Mouse (Mus musculus) liver, embryonic 12.5 days (tissue): ENCODE results near the gene Pef1. TPM values are rescaled to one million over a fixed set of nuclear protein-coding genes. Genes with fewer than 3 reads are reported as not detected.

Experiments
- ATAC-seq: fragments of 200-750 bp; cut with Nextera tagmentation; 2 replicates; pipeline ENCODE4 v1.8.0; 2017; ENCODE audit warnings: moderate number of reproducible peaks, mild to moderate bottlenecking, moderate library complexity
- H3K27ac ChIP-seq: fragments of 300-500 bp; sonication (generic); 2 replicates; pipeline ENCODE4 v1.5.1; 2016; ENCODE audit warnings: mild to moderate bottlenecking
- H3K27me3 ChIP-seq: fragments of 300-500 bp; sonication (generic); replicated peaks from 2 replicates; pipeline ENCODE4 v1.6.1; 2016; ENCODE audit warnings: mild to moderate bottlenecking, moderate library complexity
- H3K36me3 ChIP-seq: fragments of 300-500 bp; sonication (generic); 2 replicates; pipeline ENCODE4 v1.6.1; 2016; ENCODE audit warnings: mild to moderate bottlenecking, moderate library complexity
- H3K4me1 ChIP-seq: fragments of 300-500 bp; sonication (generic); 2 replicates; pipeline ENCODE4 v1.6.1; 2016
- H3K4me2 ChIP-seq: fragments of 300-500 bp; sonication (generic); 2 replicates; pipeline ENCODE4 v1.6.1; 2016; ENCODE audit warnings: mild to moderate bottlenecking, moderate library complexity
- H3K4me3 ChIP-seq: fragments of 300-500 bp; sonication (generic); 2 replicates; pipeline ENCODE4 v1.5.1; 2016; ENCODE audit warnings: mild to moderate bottlenecking, moderate library complexity
- H3K9ac ChIP-seq: fragments of 300-500 bp; sonication (generic); 2 replicates; pipeline ENCODE4 v1.6.1; 2016; ENCODE audit warnings: mild to moderate bottlenecking, moderate library complexity
- H3K9me3 ChIP-seq: fragments of 300-500 bp; sonication (generic); replicated peaks from 2 replicates; pipeline ENCODE4 v1.6.1; 2016; ENCODE audit warnings: mild to moderate bottlenecking, moderate library complexity
- WGBS: fragments of 180-500 bp; shearing (Covaris S2); methylation state at CpG from one replicate; pipeline ENCODE4 v1.1.7; 2016; ENCODE audit not compliant: insufficient replicate concordance; 5-methylcytosine and 5-hydroxymethylcytosine counted together
- polyA plus RNA-seq: library from polyadenylated mRNA; unstranded; fragments of >200 nt; fragmentation: Nextera tagmentation; extraction: Ambion mirVana; gene quantifications from 2 replicates; pipeline ENCODE4 v1.2.1, GENCODE M21; 2016

Gene Pef1
- polyA plus RNA-seq, 1 experiment from 2014 or later = 42.5 TPM

DNA sequence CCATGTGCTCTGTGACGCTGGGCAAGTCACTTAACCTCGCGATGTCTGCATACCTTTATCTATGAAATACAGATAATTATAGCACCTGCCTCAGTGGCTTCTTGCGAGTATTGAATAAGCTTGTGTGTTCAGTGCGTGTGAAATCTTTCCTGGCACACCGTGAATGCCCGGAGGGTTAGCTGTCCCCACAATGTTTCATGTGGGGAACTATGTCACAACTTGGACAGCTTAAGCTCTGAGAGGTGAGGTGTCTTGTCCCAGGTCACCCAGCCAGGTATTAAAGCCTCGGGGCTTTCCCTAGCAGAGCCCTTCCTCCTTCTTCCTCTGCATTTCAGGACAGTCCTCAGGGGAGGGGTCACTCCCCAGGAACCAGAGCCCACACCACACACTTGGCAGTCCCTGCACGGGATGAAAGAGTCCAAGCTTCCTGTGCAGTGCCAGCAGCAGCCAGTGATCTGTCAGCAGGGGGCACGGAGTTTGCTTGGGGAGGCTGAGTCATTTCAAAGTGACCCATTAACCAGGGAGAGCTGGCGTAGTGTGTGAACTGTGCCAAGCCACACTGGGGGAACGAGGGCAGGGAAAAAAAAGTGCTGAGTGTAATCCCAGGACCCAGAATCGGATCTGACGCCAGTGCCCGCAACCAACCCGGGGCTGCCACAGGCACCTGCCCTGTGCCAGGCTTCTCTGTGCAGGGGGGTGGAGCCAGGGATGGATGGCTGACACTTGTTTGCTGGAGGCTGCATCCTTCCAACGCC is 27.4 kb upstream of the Pef1 start:
- H3K9me3 ChIP-seq = no peaks in the 10 kb centered on the region
- no peak overlapping the region for H3K4me3 ChIP-seq
- H3K9ac ChIP-seq = no peak overlapping the region
- peaks cover 56% of the 10 kb centered on the region for H3K27me3 ChIP-seq
- ATAC-seq = no peak
- H3K4me1 ChIP-seq = no peaks in the 10 kb centered on the region
- WGBS = 54% methylated on average over 17 of the region's 17 CpGs
- no peak overlapping the region for H3K27ac ChIP-seq
- H3K4me2 ChIP-seq = no peak overlapping the region
- no peaks in the 10 kb centered on the region for H3K36me3 ChIP-seq

DNA sequence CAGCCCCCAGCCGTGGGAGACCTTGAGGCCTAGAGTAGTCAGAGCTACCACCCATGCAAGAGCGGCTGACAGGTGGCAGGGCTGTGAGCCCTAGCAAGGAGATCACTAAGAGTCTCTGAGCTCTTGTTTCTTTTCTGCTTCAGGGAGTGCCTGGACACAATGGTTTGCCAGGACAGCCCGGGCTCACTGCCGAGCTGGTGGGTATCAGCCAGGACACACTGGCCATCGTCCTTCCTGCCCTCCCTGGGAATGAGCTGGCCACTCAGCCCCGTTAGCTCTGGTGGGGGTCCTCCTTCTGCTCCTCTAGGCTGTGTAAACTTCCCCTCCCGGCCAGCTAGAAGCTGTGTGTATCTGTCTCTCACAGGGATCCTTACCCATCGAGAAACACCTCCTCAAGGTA is 25.5 kb upstream of the Pef1 start:
- ATAC-seq = no peak
- H3K9ac ChIP-seq = no peak overlapping the region
- no peaks in the 10 kb centered on the region for H3K36me3 ChIP-seq
- H3K4me1 ChIP-seq = no peaks in the 10 kb centered on the region
- 51% methylated on average over 8 of the region's 8 CpGs for WGBS
- H3K27ac ChIP-seq = no peak overlapping the region
- no peaks in the 10 kb centered on the region for H3K9me3 ChIP-seq
- H3K4me3 ChIP-seq = no peak overlapping the region
- peaks cover 68% of the 10 kb centered on the region for H3K27me3 ChIP-seq
- H3K4me2 ChIP-seq = no peak overlapping the region

DNA sequence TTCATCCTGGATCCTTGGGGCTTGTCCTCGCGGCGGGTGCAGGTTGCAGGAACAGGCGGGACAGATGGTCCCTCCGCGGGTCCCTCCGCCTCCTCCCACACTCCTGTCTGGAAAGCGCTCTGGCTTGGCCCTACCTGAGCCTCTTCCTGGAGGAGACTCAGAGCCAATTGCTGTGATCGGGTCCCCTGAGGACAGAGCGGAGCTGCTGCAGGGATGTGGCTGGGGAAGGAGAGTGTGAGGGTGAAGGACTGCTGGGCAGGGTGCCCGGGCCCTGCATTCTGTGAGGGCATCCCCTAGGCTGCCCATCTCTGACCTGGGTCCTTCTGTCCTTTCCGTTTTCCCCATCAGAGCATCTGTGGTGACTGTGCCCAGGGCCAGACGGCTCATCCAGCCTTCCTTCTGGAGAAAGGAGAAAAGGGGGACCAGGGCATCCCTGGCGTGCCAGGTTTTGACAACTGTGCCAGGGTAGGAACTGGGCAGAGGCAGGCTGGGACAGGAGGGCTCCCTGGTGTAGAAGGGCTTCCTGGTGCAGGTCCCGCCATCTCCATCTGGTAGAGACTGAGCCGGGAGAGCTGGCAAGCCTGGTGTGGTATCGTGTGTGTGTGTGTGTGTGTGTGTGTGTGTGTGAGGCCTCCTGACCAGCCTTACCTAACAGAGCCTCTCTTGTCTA is 23.4 kb upstream of the Pef1 start:
- Histone ChIP-seq H3K27me3 (peaks cover 71% of the 10 kb centered on the region), H3K9ac (no peak overlapping the region), H3K36me3 (no peaks in the 10 kb centered on the region), H3K27ac (no peak overlapping the region), H3K4me1 (no peaks in the 10 kb centered on the region), H3K4me2 (no peak overlapping the region), H3K4me3 (no peak overlapping the region), H3K9me3 (no peaks in the 10 kb centered on the region)
- no peak for ATAC-seq
- 43% methylated on average over 17 of the region's 17 CpGs for WGBS

DNA sequence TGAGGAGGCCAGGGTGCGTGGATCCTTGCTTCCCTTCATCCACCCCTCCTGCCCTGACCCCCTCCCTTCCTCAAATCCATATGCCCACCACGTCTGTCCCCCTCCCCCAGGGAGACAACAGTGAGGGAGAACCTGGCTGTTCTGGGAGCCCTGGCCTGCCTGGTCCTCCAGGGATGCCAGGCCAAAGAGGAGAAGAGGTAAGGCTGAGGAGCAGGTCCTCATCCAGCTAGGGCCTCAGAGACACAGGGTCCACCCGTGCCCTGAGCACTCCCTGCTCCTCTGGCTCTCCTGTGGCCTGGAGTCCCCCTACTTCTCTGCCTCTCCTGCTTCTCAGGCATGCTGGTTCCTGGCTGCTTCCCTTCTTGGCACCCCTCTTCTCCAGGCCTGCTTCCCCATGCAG is 22.8 kb upstream of the Pef1 start:
- ATAC-seq = no peak
- Histone ChIP-seq H3K9me3 (no peaks in the 10 kb centered on the region), H3K27me3 (peaks cover 70% of the 10 kb centered on the region), H3K36me3 (no peaks in the 10 kb centered on the region), H3K4me3 (no peak overlapping the region), H3K9ac (no peak overlapping the region), H3K4me2 (no peak overlapping the region), H3K27ac (no peak overlapping the region), H3K4me1 (no peaks in the 10 kb centered on the region)
- WGBS = 57% methylated on average over 3 of the region's 3 CpGs

DNA sequence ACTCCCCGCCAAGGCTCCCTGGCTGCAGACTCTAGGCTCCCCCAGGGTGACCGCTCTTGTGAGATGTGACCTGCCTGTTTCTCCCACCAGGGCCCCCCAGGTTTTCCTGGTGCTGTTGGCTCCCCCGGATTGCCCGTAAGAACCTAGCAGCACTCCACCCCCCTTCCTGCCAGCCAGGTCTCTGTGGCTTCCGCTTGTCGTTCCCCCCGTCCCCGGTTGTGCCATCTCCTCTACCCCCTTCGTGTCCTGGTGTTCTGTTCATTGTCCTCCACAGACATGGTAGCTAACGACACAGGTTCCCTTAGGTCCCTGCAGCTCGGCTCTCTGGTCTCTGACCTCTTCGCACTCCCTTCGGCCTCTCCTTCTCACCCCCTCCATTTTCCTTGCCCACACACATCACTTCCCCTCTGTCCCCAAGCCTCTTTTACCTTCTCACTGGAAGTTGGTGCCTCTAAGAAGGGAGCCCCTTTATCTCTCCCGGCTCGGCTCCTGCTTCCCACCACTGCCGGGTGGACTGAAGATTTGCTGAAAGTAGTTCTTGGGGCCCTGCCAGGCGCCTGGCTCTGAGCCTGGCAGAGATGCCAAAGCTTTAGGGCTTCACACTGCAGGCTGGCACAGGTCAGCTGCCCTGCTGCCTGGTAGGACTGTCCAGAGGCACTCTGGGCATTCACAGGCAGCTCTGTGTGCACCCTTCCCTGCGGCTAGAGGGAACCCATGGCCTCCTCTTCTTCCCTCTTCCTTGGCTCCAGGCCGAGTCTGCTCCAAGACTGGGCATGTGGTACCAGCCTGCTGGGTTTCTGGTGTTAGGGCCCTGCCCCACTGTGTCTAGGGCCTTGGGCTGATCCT is 20.8 kb upstream of the Pef1 start:
- H3K9ac ChIP-seq = no peak overlapping the region
- H3K36me3 ChIP-seq = no peaks in the 10 kb centered on the region
- H3K4me1 ChIP-seq = no peaks in the 10 kb centered on the region
- no peak overlapping the region for H3K4me3 ChIP-seq
- no peaks in the 10 kb centered on the region for H3K9me3 ChIP-seq
- WGBS = 59% methylated on average over 19 of the region's 19 CpGs
- ATAC-seq = no peak
- peaks cover 76% of the 10 kb centered on the region for H3K27me3 ChIP-seq
- H3K4me2 ChIP-seq = no peak overlapping the region
- no peak overlapping the region for H3K27ac ChIP-seq

DNA sequence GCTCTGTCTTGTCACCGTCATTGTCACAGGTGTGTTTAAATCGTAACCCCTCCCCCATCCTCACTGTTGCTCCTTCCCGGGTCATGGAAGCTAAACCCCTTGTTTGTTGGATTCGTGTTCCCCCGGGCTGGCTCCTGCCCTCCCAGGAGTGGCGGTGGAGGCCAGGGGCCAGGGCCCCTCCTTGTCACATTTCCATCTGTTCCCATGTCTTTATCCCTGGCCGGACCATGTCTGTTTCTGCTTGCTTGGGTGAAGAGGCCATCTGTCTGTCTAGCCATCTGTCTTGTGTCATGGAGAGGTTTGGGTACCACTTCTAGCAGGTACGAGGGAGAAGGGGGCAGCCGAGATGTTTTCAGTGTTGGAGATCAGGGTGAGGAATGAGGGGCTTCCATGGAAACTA is 20.1 kb upstream of the Pef1 start:
- no peaks in the 10 kb centered on the region for H3K9me3 ChIP-seq
- H3K36me3 ChIP-seq = no peaks in the 10 kb centered on the region
- H3K4me1 ChIP-seq = no peaks in the 10 kb centered on the region
- H3K9ac ChIP-seq = no peak overlapping the region
- peaks cover 70% of the 10 kb centered on the region for H3K27me3 ChIP-seq
- ATAC-seq = no peak
- H3K4me2 ChIP-seq = no peak overlapping the region
- H3K4me3 ChIP-seq = no peak overlapping the region
- WGBS = 51% methylated on average over 9 of the region's 9 CpGs
- H3K27ac ChIP-seq = no peak overlapping the region

DNA sequence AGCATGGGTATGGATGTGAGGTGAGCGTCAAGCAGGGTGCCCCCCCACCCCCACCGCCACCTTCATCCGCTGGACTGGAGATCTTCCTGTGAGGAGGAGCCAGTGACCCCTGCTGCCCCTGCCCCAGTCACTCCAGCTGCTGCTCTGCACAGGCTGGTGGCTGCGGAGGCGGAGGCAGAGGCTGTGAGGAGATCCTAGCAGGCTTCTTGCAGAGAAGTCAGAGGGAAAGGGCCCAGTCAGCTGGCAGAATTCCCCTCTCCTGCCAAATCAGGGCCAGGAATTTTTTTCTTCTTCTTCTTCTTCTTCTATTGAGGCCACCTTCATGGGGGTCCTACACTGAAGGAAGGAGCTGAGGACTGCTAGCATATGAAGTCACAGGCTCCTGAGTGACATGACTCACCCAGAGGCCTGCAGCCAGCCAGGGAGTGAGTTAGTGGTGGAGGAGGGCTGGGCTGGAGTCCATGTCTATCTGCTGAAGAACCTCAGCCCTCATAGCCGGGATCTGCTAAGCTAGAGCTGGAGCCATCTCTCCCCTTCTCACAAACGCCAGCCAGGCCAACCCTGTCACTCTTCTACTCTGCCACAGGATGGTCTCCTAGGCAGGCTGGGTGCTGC is 17.9 kb upstream of the Pef1 start:
- H3K36me3 ChIP-seq = no peaks in the 10 kb centered on the region
- H3K4me3 ChIP-seq = no peak overlapping the region
- no peak overlapping the region for H3K27ac ChIP-seq
- no peak overlapping the region for H3K9ac ChIP-seq
- no peaks in the 10 kb centered on the region for H3K4me1 ChIP-seq
- peaks cover 67% of the 10 kb centered on the region for H3K27me3 ChIP-seq
- H3K4me2 ChIP-seq = no peak overlapping the region
- no peaks in the 10 kb centered on the region for H3K9me3 ChIP-seq
- no peak for ATAC-seq
- 49% methylated on average over 7 of the region's 7 CpGs for WGBS

DNA sequence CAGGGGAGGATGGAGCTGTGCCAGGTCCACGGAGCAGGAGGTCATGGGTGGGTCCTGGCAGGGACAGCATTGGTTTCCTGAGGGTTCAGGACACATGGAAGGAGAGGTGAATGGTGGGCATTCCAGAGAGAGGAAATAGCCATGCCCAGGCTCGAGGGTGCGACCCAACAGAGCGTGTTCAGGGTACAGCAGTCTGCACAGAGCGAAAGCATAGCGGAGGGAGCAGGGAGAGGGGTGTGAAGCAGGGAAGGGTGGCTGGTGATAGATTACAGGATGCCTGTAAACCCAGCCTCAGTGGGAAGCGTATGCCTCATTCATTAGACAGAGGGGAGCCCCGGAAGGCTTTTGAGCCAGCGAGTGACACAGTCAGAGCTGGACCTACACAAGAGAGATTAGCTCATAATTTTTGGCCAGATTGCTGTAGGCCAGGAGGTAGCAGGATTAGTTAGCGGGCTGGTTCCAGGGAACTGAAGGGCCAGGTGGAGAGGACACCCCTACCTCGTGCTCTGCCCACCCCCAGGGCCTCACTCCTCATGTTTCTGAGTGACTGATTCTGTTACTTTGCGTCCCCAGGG is 17.0 kb upstream of the Pef1 start:
- Histone ChIP-seq H3K4me2 (no peak overlapping the region), H3K4me1 (no peaks in the 10 kb centered on the region), H3K9ac (no peak overlapping the region), H3K27me3 (peaks cover 67% of the 10 kb centered on the region), H3K9me3 (no peaks in the 10 kb centered on the region), H3K36me3 (no peaks in the 10 kb centered on the region), H3K4me3 (no peak overlapping the region), H3K27ac (no peak overlapping the region)
- WGBS = 61% methylated on average over 12 of the region's 12 CpGs
- no peak for ATAC-seq

DNA sequence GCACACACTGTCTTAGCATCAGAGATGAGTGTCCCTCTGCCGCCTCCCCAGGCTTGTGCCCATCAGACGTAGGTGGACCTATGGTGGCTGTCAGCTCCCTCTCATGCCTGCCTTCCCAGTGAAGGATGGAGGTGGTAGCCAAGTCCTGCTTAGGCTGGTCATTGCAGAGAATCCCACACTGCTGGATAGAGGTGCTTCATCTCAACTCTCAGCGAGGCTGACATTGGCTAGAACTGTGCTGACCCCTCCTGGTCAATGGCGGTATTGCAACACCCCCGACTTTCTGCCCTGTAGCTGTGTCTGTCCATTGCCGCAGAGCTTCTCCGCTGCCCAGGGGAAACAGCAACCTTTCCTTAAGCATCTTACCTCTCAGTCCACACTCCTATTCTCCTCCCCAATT is 15.1 kb upstream of the Pef1 start:
- no peak for ATAC-seq
- Histone ChIP-seq H3K9ac (no peak overlapping the region), H3K36me3 (no peaks in the 10 kb centered on the region), H3K9me3 (no peaks in the 10 kb centered on the region), H3K27ac (no peak overlapping the region), H3K4me2 (no peak overlapping the region), H3K4me3 (no peak overlapping the region), H3K4me1 (no peaks in the 10 kb centered on the region), H3K27me3 (peaks cover 78% of the 10 kb centered on the region)
- 15% methylated on average over 7 of the region's 7 CpGs for WGBS

DNA sequence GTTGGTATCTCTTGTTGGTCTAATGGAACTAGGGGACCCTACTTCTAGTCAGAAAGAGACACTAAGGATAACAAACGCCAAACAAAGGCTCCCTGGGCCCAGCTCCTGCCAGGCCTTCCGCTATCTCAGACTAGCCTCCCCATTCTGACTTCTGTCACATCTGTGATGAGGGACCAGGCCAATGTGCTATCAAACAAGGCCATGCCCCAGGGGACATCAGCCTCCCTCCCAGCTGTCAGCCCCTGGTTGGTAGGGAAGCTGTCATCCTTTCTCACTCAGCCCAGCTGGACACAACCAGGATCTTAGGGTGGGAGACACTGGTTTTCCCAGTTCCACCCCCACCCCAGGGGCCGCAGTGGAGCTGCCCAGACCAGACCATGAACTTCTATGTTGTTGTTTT is 7.2 kb upstream of the Pef1 start:
- WGBS = 49% methylated on average over 3 of the region's 3 CpGs
- ATAC-seq = no peak
- Histone ChIP-seq H3K36me3 (no peaks in the 10 kb centered on the region), H3K9ac (no peak overlapping the region), H3K27me3 (peaks cover 72% of the 10 kb centered on the region), H3K4me2 (no peak overlapping the region), H3K4me1 (no peaks in the 10 kb centered on the region), H3K27ac (no peak overlapping the region), H3K9me3 (no peaks in the 10 kb centered on the region), H3K4me3 (no peak overlapping the region)

DNA sequence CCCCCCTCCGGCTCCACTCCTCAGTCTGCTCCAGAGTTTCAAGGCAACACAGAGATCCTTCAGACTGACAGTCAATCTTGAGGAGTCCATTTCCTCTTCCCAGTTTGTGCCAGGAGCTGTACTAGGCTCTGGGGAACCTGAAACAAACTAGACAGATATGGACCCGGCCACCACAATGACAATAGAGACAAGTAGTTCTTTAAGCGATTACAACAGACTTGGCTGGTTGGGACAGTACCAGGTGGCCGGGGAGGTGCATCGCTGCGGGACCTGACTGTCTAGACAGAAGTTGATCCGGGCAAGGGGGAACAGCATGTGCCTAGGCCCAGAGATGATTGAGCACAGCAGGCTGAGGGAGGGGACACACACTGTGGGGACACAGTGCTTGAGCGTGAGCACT is 1.2 kb upstream of the Pef1 start:
- Histone ChIP-seq H3K9me3 (peaks cover 4% of the 10 kb centered on the region; the same call in 1 of the 2 replicates), H3K27ac (no peak overlapping the region), H3K4me3 (no peak overlapping the region), H3K9ac (no peak overlapping the region), H3K4me1 (peaks cover 5% of the 10 kb centered on the region), H3K27me3 (peaks cover 48% of the 10 kb centered on the region), H3K4me2 (no peak overlapping the region), H3K36me3 (no peaks in the 10 kb centered on the region)
- no peak for ATAC-seq
- 45% methylated on average over 8 of the region's 8 CpGs for WGBS
